Mouse (Mus musculus) brain, embryonic 14.5 days (tissue): ENCODE measurements around the gene Smc5. TPM values are rescaled to one million over a fixed set of nuclear protein-coding genes. Genes with fewer than 3 reads are reported as not detected.

Experiments used
- DNase-seq: peaks from one replicate; pipeline ENCODE4 v3.0.0-alpha.2; 2011; ENCODE audit warnings: low read depth
- CTCF ChIP-seq: fragments of 200-500 bp; IDR thresholded peaks from 2 replicates; pipeline ENCODE4 v1.5.1; 2012; ENCODE audit warnings: inconsistent platforms, mild to moderate bottlenecking, moderate library complexity, borderline replicate concordance; ENCODE audit not compliant: insufficient read depth, insufficient read length; ENCODE audit errors: extremely low read depth
- POLR2A ChIP-seq: fragments of 200-500 bp; IDR thresholded peaks from 2 replicates; pipeline ENCODE4 v1.6.1; 2012; ENCODE audit warnings: mild to moderate bottlenecking, inconsistent platforms, borderline replicate concordance; ENCODE audit not compliant: poor library complexity, insufficient read depth, insufficient read length, severe bottlenecking; ENCODE audit errors: extremely low read depth
- polyA plus RNA-seq: library from polyadenylated mRNA; depleted of rRNA; stranded (reverse); fragments of >200 nt; gene quantifications from 2 replicates; pipeline ENCODE4 v1.2.3, GENCODE M21; 2012; rRNA removed

The Smc5 gene
- polyA plus RNA-seq, 1 experiment: 46.3 TPM

DNA sequence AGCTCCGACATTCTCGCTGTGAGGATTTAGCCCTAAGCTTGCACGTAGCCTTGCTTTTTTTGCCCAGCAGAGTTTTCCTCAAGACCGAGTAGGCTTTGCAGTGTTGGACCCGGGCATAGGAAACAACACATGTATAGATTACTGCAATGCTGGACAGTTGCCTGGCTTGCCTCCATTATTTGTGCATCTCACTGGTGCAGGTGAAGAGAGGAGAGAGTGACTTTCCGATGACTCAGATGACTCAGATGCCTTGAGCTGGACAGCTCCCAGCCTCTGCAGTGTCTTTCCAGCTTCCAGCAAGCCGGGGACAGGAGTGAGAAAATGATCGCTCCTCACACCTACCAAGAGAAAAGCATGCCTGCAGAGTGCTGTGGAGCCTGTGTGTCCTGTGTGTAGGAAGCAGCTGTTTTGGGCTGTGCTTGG is 111.3 kb downstream of the Smc5 start:
- DNase-seq: no peak
- no peak for TF ChIP-seq CTCF
- no peak for TF ChIP-seq POLR2A

DNA sequence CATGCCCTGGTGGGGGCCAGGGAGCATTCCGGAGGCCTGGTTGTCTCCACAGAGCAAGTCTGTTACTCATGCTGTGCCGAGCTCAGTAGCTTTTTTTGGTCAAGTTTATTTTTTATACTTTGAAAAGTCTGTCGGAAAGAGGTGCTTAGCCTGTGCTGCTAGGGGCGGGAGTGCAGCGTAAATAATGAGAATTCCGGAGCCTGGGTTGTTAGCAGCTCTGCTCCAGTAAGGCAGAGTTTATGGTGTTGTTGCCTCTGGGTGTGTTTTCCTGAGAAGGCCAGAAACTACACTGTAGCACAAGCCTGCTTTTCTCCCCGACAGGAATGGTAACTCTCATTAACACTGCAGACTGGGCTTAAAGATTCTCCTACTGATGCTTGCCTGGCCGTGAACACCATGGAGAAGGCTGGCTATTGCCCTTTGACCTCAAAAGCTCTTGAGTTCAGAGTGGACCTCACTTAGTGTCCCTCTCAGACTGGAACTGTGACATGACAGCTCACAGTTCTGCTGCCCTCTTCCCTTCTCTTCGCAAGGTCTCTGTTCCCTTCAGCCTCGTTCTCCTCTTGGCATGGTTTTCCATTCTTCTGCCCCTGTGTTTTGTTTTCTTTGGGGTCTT is 113.8 kb downstream of the Smc5 start:
- no peak for TF ChIP-seq POLR2A
- no peak for TF ChIP-seq CTCF
- DNase-seq: no peak

Other genes with a start within 250 kb of the Smc5 start
- gene Klf9, start 132.7 kb downstream of the Smc5 start, polyA plus RNA-seq: 1.1 and 1.6 TPM in 2 replicates
- 0.93 and 1.4 TPM in 2 replicates for gene Mamdc2, start 174.5 kb upstream of the Smc5 start, polyA plus RNA-seq